ENCODE assay signal across 15 mouse cellular contexts in the genomic region with DNA sequence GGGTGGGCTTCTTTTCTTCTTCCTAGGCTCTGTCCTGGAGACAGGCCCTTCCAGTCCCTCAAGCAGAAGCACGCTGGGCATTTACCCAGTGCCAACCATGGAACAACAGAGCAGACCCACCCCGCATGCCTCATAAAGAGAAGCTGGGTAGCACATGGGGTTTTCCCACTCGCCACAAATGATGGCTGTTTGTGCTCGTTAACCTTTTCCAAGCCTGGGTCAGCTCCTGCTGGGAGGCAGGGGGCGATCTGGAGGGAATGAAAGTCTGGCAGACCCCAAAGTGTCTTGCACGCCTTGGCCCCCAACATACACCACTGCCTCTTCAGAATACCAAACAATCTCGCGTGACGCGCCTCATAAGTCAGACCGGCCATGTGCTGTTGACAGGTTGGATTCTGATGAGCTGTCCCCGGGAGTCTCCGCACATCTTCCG. TPM values are rescaled to one million over a fixed set of nuclear protein-coding genes. Genes with fewer than 3 reads are reported as not detected.
DNase-seq lines count a peak whose midpoint lies in the region; ATAC-seq lines count a peak whose summit lies in the region.
"Had no signal": no experiment of that assay in that cellular context is flagged by ENCODE, and none has a peak within 500 bp of the region (broad histone marks: within the 10 kb centered on the region; RNA-seq: fewer than 3 reads in every experiment).

No protein-coding gene starts in this region.

- no peaks in the 10 kb centered on the region for H3K9me3 ChIP-seq in embryonic facial prominence, embryonic 10.5 days
- H3K9me3 ChIP-seq in hindbrain, embryonic 14.5 days (ENCODE audit: control insufficient read depth, low read length), result no peaks in the 10 kb centered on the region
- H3K9me3 ChIP-seq: intestine, embryonic 15.5 days; limb, embryonic 12.5 days; lung, embryonic 15.5 days had no signal

- no peaks in the 10 kb centered on the region for H3K27me3 ChIP-seq in embryonic facial prominence, embryonic 10.5 days (replicated peaks; ENCODE audit: low read depth, poor library complexity, severe bottlenecking)
- H3K27me3 ChIP-seq in hindbrain, embryonic 14.5 days (ENCODE audit: control insufficient read depth, insufficient read depth, low read length), result no peaks in the 10 kb centered on the region
- H3K27me3 ChIP-seq: intestine, embryonic 15.5 days; limb, embryonic 12.5 days; lung, embryonic 15.5 days had no signal

- peak overlapping the region; percentile 33 for H3K4me2 ChIP-seq in hindbrain, embryonic 14.5 days (replicated peaks)
- H3K4me2 ChIP-seq: intestine, embryonic 15.5 days; limb, embryonic 12.5 days; lung, embryonic 15.5 days had no signal

- H3K4me1 ChIP-seq in embryonic facial prominence, embryonic 10.5 days, result peaks cover 16% of the 10 kb centered on the region
- peaks cover 20% of the 10 kb centered on the region for H3K4me1 ChIP-seq in hindbrain, embryonic 14.5 days (replicated peaks; ENCODE audit: control insufficient read depth, insufficient read depth, low read length)
- H3K4me1 ChIP-seq: intestine, embryonic 15.5 days; lung, embryonic 15.5 days had no signal

- no peaks in the 10 kb centered on the region for H3K36me3 ChIP-seq in embryonic facial prominence, embryonic 10.5 days (replicated peaks)
- H3K36me3 ChIP-seq in hindbrain, embryonic 14.5 days (replicated peaks; ENCODE audit: control insufficient read depth, insufficient read depth), result no peaks in the 10 kb centered on the region
- H3K36me3 ChIP-seq: intestine, embryonic 15.5 days; limb, embryonic 12.5 days; lung, embryonic 15.5 days had no signal

- peak; percentile 82; the same call in 1 of the 2 replicates for ATAC-seq in hindbrain, embryonic 14.5 days (ENCODE audit: low FRiP score)
- ATAC-seq: intestine, embryonic 15.5 days had no signal

- H3K27ac ChIP-seq in embryonic facial prominence, embryonic 10.5 days (replicated peaks), result peak overlapping the region; percentile 2; the same call in 1 of the 2 replicates
- H3K27ac ChIP-seq in hindbrain, embryonic 14.5 days, result no peak overlapping the region
- H3K27ac ChIP-seq: intestine, embryonic 15.5 days; limb, embryonic 12.5 days; lung, embryonic 15.5 days had no signal

- H3K9ac ChIP-seq in hindbrain, embryonic 14.5 days, result no peak overlapping the region
- H3K9ac ChIP-seq: intestine, embryonic 15.5 days; limb, embryonic 12.5 days; lung, embryonic 15.5 days had no signal

- peak; percentile 56 for DNase-seq in embryo, embryonic 10 days (ENCODE audit: low spot score)
- no peak for DNase-seq in embryonic facial prominence, embryonic 10.5 days (ENCODE audit: low spot score)
- no peak for DNase-seq in hindbrain, embryonic 14.5 days (ENCODE audit: low spot score)
- peak; percentile 43 for DNase-seq in neural tube, embryonic 10.5 days (ENCODE audit: extremely low spot score, low spot score)
- DNase-seq in B cell, adult 2 months, result no peak
- DNase-seq in kidney, adult 18-20 months, result no peak
- DNase-seq in right cerebral cortex, postnatal 36 days (ENCODE audit: low spot score in 2 of 2), result no peak
- DNase-seq: gastrocnemius, postnatal 25 days; right cerebral cortex, postnatal 25 days had no signal

- no peak overlapping the region for H3K4me3 ChIP-seq in embryonic facial prominence, embryonic 10.5 days
- H3K4me3 ChIP-seq in hindbrain, embryonic 14.5 days (replicated peaks; ENCODE audit: low read length), result no peak overlapping the region
- H3K4me3 ChIP-seq: erythroblast, embryonic 14.5 days; intestine, embryonic 15.5 days; limb, embryonic 12.5 days; lung, embryonic 15.5 days had no signal

- 57% methylated on average over 14 of the region's 14 CpGs for WGBS in embryonic facial prominence, embryonic 10.5 days
- WGBS in hindbrain, embryonic 14.5 days, result 10% methylated on average over 14 of the region's 14 CpGs

RNA-seq across cellular contexts. Expression of a gene that starts 21.6 kb away (rescaled TPM):
- not detected in 2 replicates for polyA plus RNA-seq in embryonic facial prominence, embryonic 10.5 days (2016; fragmentation: Nextera tagmentation; extraction: Ambion mirVana)
- 0.37 TPM in 1 of 2 replicates, not detected in the other for polyA plus RNA-seq in hindbrain, embryonic 14.5 days (2014; fragmentation: Nextera tagmentation; extraction: Ambion mirVana)
- polyA plus RNA-seq: erythroblast, embryonic 14.5 days; intestine, embryonic 15.5 days; large intestine, adult 2 months; limb, embryonic 12.5 days; lung, embryonic 15.5 days; stomach, embryonic 16.5 days had no signal

RNA-seq across cellular contexts. Expression of a gene that starts 28.5 kb away (rescaled TPM):
- polyA plus RNA-seq in embryonic facial prominence, embryonic 10.5 days (2016; fragmentation: Nextera tagmentation; extraction: Ambion mirVana), result 0.26 and 0.35 TPM in 2 replicates
- polyA plus RNA-seq in hindbrain, embryonic 14.5 days (2014; fragmentation: Nextera tagmentation; extraction: Ambion mirVana), result 0.17 TPM in 1 of 2 replicates, not detected in the other

Comparison
In these comparisons a context has a peak if more than half of its experiments do, and no peak if none do; other contexts are left out.
1. DNase-seq: peak in embryo, embryonic 10 days (single experiment) and neural tube, embryonic 10.5 days (single experiment); none in embryonic facial prominence, embryonic 10.5 days (single experiment), hindbrain, embryonic 14.5 days (single experiment), B cell, adult 2 months (0 of 2), kidney, adult 18-20 months (single experiment) and right cerebral cortex, postnatal 36 days (0 of 2).